Mouse (Mus musculus): ENCODE results near the gene Car2. TPM values are rescaled to one million over a fixed set of nuclear protein-coding genes. Genes with fewer than 3 reads are reported as not detected.

The Car2 gene
- polyA plus RNA-seq, 1 experiment from 2014 or later = 56.2 TPM

DNA sequence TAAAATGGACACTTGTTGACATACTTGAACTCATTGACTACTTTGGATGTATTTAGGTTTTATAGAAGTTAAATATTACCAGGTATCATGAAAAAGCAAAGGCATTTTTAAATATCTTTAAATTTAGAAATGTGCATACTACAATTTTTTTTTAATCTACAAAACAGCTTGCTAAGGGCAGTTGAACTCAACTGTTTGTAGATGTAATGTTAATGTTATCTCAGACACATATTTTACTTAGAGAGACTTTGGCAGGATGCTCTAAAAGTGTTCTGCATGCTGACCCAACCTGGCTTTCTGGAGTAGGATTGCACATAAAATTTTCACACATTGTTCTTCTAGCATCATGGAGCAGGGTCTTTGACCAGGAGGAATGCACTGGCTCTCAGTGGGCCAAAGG, 4.1 kb upstream of the Car2 start:
- no peak overlapping the region for H3K27ac ChIP-seq
- H3K9me3 ChIP-seq = no peaks in the 10 kb centered on the region
- no peaks in the 10 kb centered on the region for H3K36me3 ChIP-seq
- no peak for ATAC-seq
- H3K4me3 ChIP-seq (replicated peaks) = no peak overlapping the region
- peaks cover 6% of the 10 kb centered on the region; the same call in 1 of the 2 replicates for H3K27me3 ChIP-seq (replicated peaks)
- H3K4me1 ChIP-seq (replicated peaks) = no peaks in the 10 kb centered on the region
- H3K4me2 ChIP-seq (replicated peaks) = no peak overlapping the region
- H3K9ac ChIP-seq = no peak overlapping the region

- Histone ChIP-seq H3K4me3 (replicated peaks) (no peak overlapping the region), H3K9me3 (no peaks in the 10 kb centered on the region), H3K9ac (no peak overlapping the region), H3K4me1 (replicated peaks) (no peaks in the 10 kb centered on the region), H3K27ac (no peak overlapping the region), H3K4me2 (replicated peaks) (no peak overlapping the region), H3K27me3 (replicated peaks) (peaks cover 6% of the 10 kb centered on the region; the same call in 1 of the 2 replicates), H3K36me3 (no peaks in the 10 kb centered on the region)
- ATAC-seq = no peak
- WGBS = 46% methylated on average over 3 of the region's 3 CpGs
These were observed 3.3 kb upstream of the Car2 start for GRCm38 (mm10) chr3:14882756-14883155.

DNA sequence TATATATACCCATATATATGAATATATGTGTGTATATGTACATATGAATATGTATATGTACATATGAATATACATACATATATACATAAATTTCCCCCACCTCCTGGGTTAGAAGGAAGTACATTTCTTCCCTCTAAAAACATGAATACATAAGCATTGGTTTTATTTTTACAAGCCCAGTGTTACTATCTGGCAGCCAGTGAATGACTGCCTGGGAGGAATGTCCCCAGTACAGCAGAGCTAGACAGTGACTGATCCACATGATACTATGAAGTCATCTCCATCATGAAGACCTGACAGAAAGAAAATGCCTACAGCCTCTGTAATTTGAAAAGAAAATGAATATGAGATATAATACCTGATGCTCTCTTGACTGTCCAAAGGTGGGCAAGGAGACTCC, 1.2 kb upstream of the Car2 start:
- H3K9me3 ChIP-seq = no peaks in the 10 kb centered on the region
- H3K36me3 ChIP-seq = no peaks in the 10 kb centered on the region
- peaks cover 6% of the 10 kb centered on the region; the same call in 1 of the 2 replicates for H3K27me3 ChIP-seq (replicated peaks)
- H3K4me3 ChIP-seq (replicated peaks) = no peak overlapping the region
- no peak for ATAC-seq
- H3K27ac ChIP-seq = no peak overlapping the region
- H3K4me1 ChIP-seq (replicated peaks) = no peaks in the 10 kb centered on the region
- H3K4me2 ChIP-seq (replicated peaks) = no peak overlapping the region
- H3K9ac ChIP-seq = no peak overlapping the region

GRCm38 (mm10) chr3:14887134-14887666, 1.1 kb downstream of the Car2 start:
- WGBS = 40% methylated on average over 11 of the region's 11 CpGs
- peaks cover 6% of the 10 kb centered on the region; the same call in 1 of the 2 replicates for H3K27me3 ChIP-seq (replicated peaks)
- H3K9ac ChIP-seq = no peak overlapping the region
- no peak for ATAC-seq
- no peaks in the 10 kb centered on the region for H3K9me3 ChIP-seq
- peak overlapping the region; percentile 65 for H3K4me3 ChIP-seq (replicated peaks)
- no peaks in the 10 kb centered on the region for H3K36me3 ChIP-seq
- no peak overlapping the region for H3K27ac ChIP-seq
- H3K4me2 ChIP-seq (replicated peaks) = peak overlapping the region; percentile 94
- no peaks in the 10 kb centered on the region for H3K4me1 ChIP-seq (replicated peaks)

DNA sequence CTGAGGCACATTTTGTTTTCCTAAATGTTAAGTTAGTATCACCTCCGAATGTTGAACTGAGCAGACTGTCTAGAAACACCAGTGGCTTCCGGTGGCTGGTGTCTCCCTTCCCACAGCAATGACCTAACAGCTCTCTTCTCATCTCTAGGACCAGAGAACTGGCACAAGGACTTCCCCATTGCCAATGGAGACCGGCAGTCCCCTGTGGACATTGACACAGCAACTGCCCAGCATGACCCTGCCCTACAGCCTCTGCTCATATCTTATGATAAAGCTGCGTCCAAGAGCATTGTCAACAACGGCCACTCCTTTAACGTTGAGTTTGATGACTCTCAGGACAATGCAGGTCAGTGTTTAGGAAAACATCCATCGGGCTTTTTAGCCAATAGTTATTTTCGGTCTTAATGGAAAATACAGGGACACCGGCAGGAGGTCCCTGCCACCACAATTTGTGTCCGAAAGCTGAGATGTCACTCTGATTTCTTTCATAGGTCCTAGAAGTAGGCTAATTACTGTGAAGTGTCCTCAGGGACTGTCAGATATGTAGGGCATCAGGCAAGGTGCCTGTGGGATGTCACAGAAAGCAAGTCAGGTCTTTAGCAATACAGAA, 1.7 kb downstream of the Car2 start:
- H3K27me3 ChIP-seq (replicated peaks) = peaks cover 6% of the 10 kb centered on the region; the same call in 1 of the 2 replicates
- no peaks in the 10 kb centered on the region for H3K36me3 ChIP-seq
- no peaks in the 10 kb centered on the region for H3K4me1 ChIP-seq (replicated peaks)
- H3K9me3 ChIP-seq = no peaks in the 10 kb centered on the region
- ATAC-seq = no peak
- no peak overlapping the region for H3K9ac ChIP-seq
- no peak overlapping the region for H3K4me3 ChIP-seq (replicated peaks)
- no peak overlapping the region for H3K4me2 ChIP-seq (replicated peaks)
- 75% methylated on average over 10 of the region's 10 CpGs for WGBS
- H3K27ac ChIP-seq = no peak overlapping the region

DNA sequence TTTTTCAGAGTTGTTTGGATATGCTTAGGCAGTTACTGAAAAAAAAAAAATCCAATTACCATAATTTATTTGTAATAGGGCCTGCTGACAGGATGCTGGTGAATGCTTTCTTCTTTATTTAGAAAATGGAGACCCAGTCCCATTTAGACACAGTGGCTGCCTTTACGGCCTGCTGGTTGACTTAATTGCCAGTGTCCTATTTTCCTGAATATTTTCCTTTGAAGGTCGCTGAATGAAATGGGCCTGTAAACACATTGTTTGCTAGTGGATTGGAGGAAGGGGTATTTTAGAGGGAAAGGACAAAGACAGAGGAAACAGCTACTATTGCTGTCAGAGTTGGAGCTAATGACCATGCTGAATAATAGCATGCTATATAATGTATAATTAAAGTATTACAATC, 2.5 kb downstream of the Car2 start:
- Histone ChIP-seq H3K9ac (no peak overlapping the region), H3K27ac (no peak overlapping the region)

GRCm38 (mm10) chr3:14889085-14889484, 3.0 kb downstream of the Car2 start:
- H3K9ac ChIP-seq = no peak overlapping the region
- H3K9me3 ChIP-seq = no peaks in the 10 kb centered on the region
- no peak overlapping the region for H3K4me2 ChIP-seq (replicated peaks)
- no peak overlapping the region for H3K27ac ChIP-seq
- no peak overlapping the region for H3K4me3 ChIP-seq (replicated peaks)
- H3K4me1 ChIP-seq (replicated peaks) = no peaks in the 10 kb centered on the region
- ATAC-seq = no peak
- WGBS = 81% methylated on average over 2 of the region's 2 CpGs
- no peaks in the 10 kb centered on the region for H3K36me3 ChIP-seq
- peaks cover 6% of the 10 kb centered on the region; the same call in 1 of the 2 replicates for H3K27me3 ChIP-seq (replicated peaks)

More for the DNA sequence above, 2.5 kb downstream of the Car2 start:
- ATAC-seq = no peak
- 77% methylated on average over 2 of the region's 2 CpGs for WGBS
- Histone ChIP-seq H3K36me3 (no peaks in the 10 kb centered on the region), H3K4me3 (replicated peaks) (no peak overlapping the region), H3K4me2 (replicated peaks) (no peak overlapping the region), H3K9me3 (no peaks in the 10 kb centered on the region), H3K27me3 (replicated peaks) (peaks cover 6% of the 10 kb centered on the region; the same call in 1 of the 2 replicates), H3K4me1 (replicated peaks) (no peaks in the 10 kb centered on the region)

DNA sequence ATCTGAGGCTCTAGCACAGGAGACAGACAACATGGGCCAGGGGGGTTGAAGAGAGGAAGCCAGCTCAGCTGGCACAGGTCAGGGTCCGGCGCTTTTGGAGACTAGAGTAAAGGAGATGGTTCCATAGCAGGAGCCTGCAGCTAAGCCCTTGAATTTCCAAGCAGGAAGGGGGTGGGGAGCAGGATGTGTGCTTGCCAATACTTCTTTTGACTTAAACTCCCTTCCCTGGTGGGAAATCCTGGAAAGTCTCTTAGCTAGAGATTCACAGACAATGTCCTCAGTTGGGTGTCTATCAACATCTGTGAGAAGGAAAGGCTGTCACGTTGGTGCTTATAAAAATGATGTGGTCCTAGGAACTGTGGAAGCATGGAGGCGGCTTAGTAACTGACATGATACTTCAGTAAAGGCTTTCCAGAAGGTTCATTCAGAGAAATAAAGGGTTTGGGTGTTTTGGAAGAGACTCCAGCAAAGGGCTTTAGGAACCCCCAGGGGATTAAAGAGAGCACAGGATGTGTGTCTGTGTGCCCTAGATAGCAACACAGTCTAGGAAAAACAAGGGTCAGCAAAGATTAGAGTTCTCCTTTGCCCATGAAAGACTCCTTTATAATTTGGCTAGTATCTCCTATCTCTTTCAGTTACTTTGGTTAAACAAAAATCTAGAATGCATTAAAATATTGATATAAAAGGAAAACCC, 3.8 kb downstream of the Car2 start:
- Histone ChIP-seq H3K27me3 (replicated peaks) (peaks cover 6% of the 10 kb centered on the region; the same call in 1 of the 2 replicates), H3K36me3 (no peaks in the 10 kb centered on the region), H3K4me3 (replicated peaks) (no peak overlapping the region), H3K4me1 (replicated peaks) (no peaks in the 10 kb centered on the region), H3K9me3 (no peaks in the 10 kb centered on the region), H3K4me2 (replicated peaks) (no peak overlapping the region), H3K27ac (no peak overlapping the region), H3K9ac (no peak overlapping the region)
- 61% methylated on average over 4 of the region's 4 CpGs for WGBS
- no peak for ATAC-seq

DNA sequence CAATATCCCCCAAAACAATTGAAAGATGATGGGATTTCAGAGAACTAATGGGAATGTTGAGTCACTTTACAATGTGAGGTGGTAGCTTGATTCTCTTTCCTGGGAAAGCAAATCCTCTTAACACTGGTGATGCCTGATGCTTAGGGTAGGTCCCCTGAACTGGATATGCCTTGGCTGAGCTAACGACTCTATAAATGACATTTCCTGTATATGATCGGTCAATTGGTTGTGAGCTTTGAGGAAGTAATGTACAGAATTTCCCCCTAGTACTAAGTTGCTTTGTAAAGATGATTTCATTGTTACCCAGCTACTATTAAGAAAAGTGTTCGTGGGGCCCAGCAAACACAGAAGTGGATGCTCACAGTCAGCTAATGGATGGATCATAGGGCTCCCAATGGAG, 6.9 kb downstream of the Car2 start:
- 83% methylated on average over 3 of the region's 3 CpGs for WGBS

DNA sequence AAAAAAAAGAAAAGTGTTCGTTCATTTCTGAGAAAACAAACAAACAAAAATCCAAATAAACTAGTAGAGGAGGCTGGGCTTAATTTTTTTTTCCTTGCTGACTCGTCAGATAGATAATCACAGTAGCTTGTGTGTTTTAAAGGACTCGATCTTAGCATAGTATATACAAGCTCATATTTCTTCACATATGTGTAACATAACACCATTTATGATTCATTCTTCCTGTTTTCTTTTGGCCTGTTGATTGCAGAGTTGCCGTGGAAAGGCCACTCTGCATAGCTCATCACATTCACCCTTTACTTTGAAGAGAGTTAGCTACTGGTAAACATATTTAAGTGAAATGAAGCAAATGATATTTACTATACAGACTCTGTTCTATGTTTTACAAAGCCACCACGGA, 7.6 kb downstream of the Car2 start:
- Histone ChIP-seq H3K4me1 (replicated peaks) (no peaks in the 10 kb centered on the region), H3K4me3 (replicated peaks) (no peak overlapping the region), H3K36me3 (no peaks in the 10 kb centered on the region), H3K9ac (no peak overlapping the region), H3K27me3 (replicated peaks) (no peaks in the 10 kb centered on the region), H3K27ac (no peak overlapping the region), H3K9me3 (no peaks in the 10 kb centered on the region), H3K4me2 (replicated peaks) (no peak overlapping the region)
- WGBS = 54% methylated on average over 5 of the region's 5 CpGs
- no peak for ATAC-seq

More for the DNA sequence above, 6.9 kb downstream of the Car2 start:
- Histone ChIP-seq H3K36me3 (no peaks in the 10 kb centered on the region), H3K27ac (no peak overlapping the region), H3K9ac (no peak overlapping the region), H3K27me3 (replicated peaks) (no peaks in the 10 kb centered on the region), H3K9me3 (no peaks in the 10 kb centered on the region), H3K4me3 (replicated peaks) (no peak overlapping the region), H3K4me2 (replicated peaks) (no peak overlapping the region), H3K4me1 (replicated peaks) (no peaks in the 10 kb centered on the region)
- ATAC-seq = no peak

- no peaks in the 10 kb centered on the region for H3K27me3 ChIP-seq (replicated peaks)
- no peak overlapping the region for H3K9ac ChIP-seq
- no peak overlapping the region for H3K27ac ChIP-seq
- 94% methylated on average over 3 of the region's 3 CpGs for WGBS
- no peak for ATAC-seq
- H3K4me2 ChIP-seq (replicated peaks) = no peak overlapping the region
- no peaks in the 10 kb centered on the region for H3K4me1 ChIP-seq (replicated peaks)
- H3K4me3 ChIP-seq (replicated peaks) = no peak overlapping the region
- no peaks in the 10 kb centered on the region for H3K36me3 ChIP-seq
- no peaks in the 10 kb centered on the region for H3K9me3 ChIP-seq
These were observed 9.3 kb downstream of the Car2 start for GRCm38 (mm10) chr3:14895333-14895732.

DNA sequence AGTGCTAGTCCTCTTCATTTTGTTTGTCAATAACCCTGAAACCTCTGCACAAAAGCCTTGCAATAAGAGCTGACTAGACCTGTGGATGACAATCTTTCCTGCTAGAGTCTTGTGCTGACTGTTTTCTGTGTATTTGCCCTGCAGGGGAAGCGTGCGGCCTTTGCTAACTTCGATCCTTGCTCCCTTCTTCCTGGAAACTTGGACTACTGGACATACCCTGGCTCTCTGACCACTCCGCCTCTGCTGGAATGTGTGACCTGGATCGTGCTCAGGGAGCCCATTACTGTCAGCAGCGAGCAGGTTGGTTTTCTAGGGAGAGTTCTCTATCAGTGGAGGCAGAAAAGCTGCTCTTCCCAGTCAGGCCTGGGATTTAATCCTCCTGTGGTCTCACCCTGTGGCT, 11.7 kb downstream of the Car2 start:
- H3K27me3 ChIP-seq (replicated peaks) = no peaks in the 10 kb centered on the region

DNA sequence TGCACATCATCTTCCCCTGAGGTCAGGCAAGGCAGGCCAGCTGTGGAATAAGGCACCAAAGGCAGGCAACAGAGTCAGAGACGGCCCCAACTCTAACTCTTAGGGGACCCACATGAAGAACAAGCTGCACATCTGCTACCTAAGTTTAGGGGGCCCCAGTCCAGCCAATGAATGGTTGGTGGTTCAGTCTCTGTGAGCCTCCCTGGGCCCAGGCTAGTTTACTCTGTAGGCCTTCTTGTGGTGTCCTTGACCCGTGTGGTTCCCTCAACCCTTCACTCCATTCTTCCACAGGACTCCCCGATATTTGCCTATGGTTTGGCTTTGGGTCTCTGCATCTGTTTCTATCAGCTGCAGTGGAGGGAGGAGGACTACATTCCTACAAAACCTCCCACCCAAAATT, 17.3 kb downstream of the Car2 start:
- Histone ChIP-seq H3K9ac (no peak overlapping the region), H3K27ac (no peak overlapping the region), H3K4me3 (replicated peaks) (no peak overlapping the region), H3K36me3 (no peaks in the 10 kb centered on the region), H3K9me3 (no peaks in the 10 kb centered on the region), H3K4me1 (replicated peaks) (no peaks in the 10 kb centered on the region), H3K4me2 (replicated peaks) (no peak overlapping the region), H3K27me3 (replicated peaks) (no peaks in the 10 kb centered on the region)
- WGBS = 96% methylated on average over 3 of the region's 3 CpGs
- ATAC-seq = no peak

More for the DNA sequence above, 11.7 kb downstream of the Car2 start:
- ATAC-seq = no peak
- Histone ChIP-seq H3K4me3 (replicated peaks) (no peak overlapping the region), H3K4me1 (replicated peaks) (no peaks in the 10 kb centered on the region), H3K9ac (no peak overlapping the region), H3K36me3 (no peaks in the 10 kb centered on the region), H3K9me3 (no peaks in the 10 kb centered on the region), H3K27ac (no peak overlapping the region), H3K4me2 (replicated peaks) (no peak overlapping the region)
- WGBS = 69% methylated on average over 6 of the region's 6 CpGs

Data from intestine, embryonic 15.5 days (tissue).